Mouse (Mus musculus) natural killer cell, adult 2 months (primary cell): Measurements from ENCODE around the gene Atp8b4.

Experiments used
- DNase-seq, 2 experiments: peaks; one replicate each; pipeline ENCODE4 v3.0.0; 2022; ENCODE audit warnings: low spot score in 2 of 2

Atp8b4 gene

DNA sequence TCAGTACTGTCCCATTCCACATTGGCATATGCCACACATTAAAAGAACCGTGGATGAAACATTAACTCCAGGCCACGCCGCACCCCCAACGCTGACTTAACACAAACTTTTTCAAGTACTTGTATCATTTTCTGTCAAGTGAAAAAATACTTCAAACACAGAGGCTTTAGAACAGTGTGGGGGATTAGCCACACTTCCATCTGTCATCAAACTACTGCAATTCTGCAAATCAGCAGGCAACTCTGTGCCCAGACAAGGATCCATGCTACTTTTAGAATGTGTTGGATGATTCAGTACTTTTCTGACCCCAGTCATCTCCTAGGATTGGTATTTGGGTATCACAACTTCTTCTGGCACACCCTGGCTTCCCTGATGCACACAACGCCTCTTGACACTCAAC is 212.5 kb downstream of the Atp8b4 start:
- DNase-seq, result no peak

DNA sequence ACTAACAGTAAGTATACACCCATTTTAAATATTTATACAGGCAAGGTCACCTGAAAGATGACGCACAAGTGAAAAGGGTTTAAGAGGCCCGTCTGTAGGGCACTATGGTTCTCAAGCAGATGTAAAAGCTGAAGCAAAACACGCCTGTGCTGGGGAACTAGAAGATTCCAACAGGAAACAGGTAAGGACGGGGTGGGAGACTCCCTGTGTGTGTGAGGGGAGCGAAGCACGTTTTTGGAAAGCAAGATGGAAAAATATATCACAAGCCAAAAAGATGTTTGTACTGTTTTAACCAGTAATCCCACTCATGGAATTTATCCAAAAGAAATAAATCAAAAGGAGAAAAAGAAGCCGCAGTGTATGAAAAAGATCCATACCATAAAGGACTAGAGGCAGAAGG is 214.1 kb downstream of the Atp8b4 start:
- no peak for DNase-seq

DNA sequence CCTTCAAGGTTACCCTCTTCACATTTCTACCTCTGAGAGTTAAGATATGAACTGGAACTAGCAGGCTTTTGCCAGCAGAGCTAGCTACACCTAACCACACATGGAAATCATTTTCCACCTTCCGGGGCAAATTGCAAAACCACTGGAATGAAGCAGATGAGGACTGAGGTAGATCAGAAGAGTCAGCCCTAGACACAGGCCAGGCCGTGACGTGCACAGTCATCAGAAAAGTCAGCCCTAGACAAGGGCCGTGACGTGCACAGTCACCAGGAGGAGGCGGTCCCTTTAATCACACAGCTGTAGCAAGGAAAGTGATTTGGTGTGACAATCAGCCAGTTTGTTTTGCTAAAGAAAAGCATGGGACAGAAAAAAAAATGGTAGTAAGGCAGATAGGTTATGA is 216.4 kb downstream of the Atp8b4 start:
- DNase-seq, result no peak

DNA sequence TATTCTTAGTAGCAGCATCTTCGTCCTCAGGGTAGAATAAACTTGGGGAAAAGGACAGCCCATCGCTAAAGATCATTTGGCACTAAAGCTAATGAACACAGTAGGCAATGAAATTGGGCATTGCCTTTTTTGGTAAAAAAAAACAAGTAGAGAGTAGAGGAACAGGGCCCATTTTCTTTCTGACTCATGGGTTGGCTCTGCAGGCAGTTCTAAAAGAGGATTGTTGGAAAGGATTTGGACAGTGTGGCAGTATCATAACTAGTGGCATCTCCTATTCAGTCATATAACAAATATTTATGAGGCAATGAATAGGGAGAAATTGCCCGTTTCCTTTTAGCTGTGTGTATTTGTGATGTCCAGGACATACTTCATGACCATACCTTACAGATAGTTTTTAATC is 217.4 kb downstream of the Atp8b4 start:
- no peak for DNase-seq

DNA sequence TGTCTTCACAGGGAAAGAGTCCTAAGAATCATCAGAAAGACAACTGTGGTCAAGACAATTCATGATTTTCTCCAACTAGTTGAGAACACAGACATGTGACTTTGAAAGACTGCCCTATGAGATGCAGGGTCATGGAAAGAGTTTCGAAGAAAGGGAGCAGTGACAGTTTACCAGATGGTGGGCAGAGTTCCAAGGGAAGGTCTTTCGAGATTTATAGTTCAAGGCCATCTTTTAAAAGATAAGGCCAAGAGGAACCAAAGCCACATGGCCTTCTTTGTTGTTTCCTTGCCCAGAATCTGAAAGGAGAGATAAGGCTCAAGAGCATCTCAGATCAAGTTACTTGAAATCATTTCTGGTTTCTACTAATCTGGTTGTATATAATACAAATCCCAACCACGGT is 225.0 kb downstream of the Atp8b4 start:
- DNase-seq, result no peak

DNA sequence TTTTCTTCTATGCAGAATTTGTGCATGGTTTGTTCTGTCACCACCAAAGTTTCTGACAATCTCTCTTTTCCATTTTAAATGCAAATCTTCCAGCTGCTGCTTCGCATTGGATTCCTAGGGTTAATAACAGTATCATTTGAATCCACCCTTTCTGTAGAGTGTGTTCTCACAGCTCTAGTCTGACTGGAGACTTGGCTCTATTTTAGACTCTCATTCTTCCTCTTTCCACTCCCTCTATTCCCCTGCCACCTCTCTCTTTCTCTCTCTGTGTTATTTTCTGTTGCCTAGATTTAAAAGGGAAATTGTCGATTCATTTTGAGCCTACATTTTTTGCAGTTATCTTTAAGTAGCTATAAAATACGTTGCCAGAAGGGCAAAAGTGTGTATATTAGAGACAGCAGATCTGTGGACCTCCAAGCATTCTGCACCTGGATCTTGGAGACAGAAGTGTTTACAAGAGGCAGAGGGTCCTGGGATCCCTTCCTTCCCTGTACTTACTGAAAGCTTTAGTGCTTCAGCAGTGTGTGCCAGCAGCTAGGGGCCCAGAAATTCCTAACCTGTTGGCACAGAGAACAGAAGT is 225.6 kb downstream of the Atp8b4 start:
- DNase-seq, result no peak

DNA sequence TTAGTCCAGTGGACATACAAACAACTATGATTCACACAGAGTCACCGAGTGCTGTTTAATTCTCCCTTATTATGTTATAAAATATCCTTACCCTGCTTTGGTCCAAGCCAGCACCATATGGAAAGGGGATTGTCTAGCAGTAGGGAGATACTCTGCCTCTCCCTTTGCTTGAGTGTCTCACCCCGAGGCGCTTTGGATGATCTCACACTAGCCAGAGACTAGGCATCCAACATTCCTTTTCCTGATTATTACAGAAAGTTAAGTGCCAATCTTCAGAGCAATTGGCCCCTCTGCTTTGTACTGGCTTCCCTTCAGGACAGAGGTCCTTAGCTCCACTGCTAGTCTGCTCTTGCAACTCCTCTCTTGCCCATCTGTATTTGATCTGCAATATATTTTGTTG is 226.2 kb downstream of the Atp8b4 start:
- no peak for DNase-seq
